Mouse (Mus musculus) midbrain, embryonic 14.5 days (tissue): ENCODE data around the gene Gk. TPM values are rescaled to one million over a fixed set of nuclear protein-coding genes. Genes with fewer than 3 reads are reported as not detected.

ENCODE experiments used
- ATAC-seq: fragments of 200-750 bp; cut with Nextera tagmentation; 2 replicates; pipeline ENCODE4 v1.8.0; 2017; ENCODE audit warnings: moderate number of reproducible peaks, moderate library complexity; ENCODE audit not compliant: low FRiP score, low TSS enrichment
- DNase-seq: peaks from one replicate; pipeline ENCODE4 v3.0.0-alpha.2; 2015
- H3K27ac ChIP-seq: fragments of 300-500 bp; sonication (generic); replicated peaks from 2 replicates; pipeline ENCODE4 v1.5.1; 2014; ENCODE audit warnings: mild to moderate bottlenecking, low read depth, low read length, moderate library complexity
- H3K27me3 ChIP-seq: fragments of 300-500 bp; sonication (generic); 2 replicates; pipeline ENCODE4 v1.6.1; 2014; ENCODE audit warnings: low read length, control low read depth, mixed read lengths; ENCODE audit not compliant: control insufficient read depth, insufficient read depth
- H3K36me3 ChIP-seq: fragments of 300-500 bp; sonication (generic); 2 replicates; pipeline ENCODE4 v1.6.1; 2014; ENCODE audit warnings: low read length, control low read depth; ENCODE audit not compliant: control insufficient read depth, insufficient read depth
- H3K4me1 ChIP-seq: fragments of 300-500 bp; sonication (generic); 2 replicates; pipeline ENCODE4 v1.6.1; 2014; ENCODE audit warnings: mild to moderate bottlenecking, antibody characterized with exemption, low read length, control low read depth; ENCODE audit not compliant: control insufficient read depth, insufficient read depth
- H3K4me2 ChIP-seq: fragments of 300-500 bp; sonication (generic); 2 replicates; pipeline ENCODE4 v1.6.1; 2014; ENCODE audit warnings: mild to moderate bottlenecking, low read length, moderate library complexity
- H3K4me3 ChIP-seq: fragments of 300-500 bp; sonication (generic); replicated peaks from 2 replicates; pipeline ENCODE4 v1.5.1; 2014; ENCODE audit warnings: low read depth, low read length
- H3K9ac ChIP-seq: fragments of 300-500 bp; sonication (generic); replicated peaks from 2 replicates; pipeline ENCODE4 v1.6.1; 2014; ENCODE audit warnings: mild to moderate bottlenecking, low read length, moderate library complexity
- H3K9me3 ChIP-seq: fragments of 300-500 bp; sonication (generic); 2 replicates; pipeline ENCODE4 v1.6.1; 2016; ENCODE audit warnings: low read length, control low read depth, mixed read lengths; ENCODE audit not compliant: control insufficient read depth
- WGBS: fragments of 180-500 bp; shearing (Covaris S2); extraction: QIAGEN DNeasy Blood & Tissue Kit; methylation state at CpG from one replicate; pipeline ENCODE4 v1.1.7; 2014; 5-methylcytosine and 5-hydroxymethylcytosine counted together
- polyA plus RNA-seq: library from polyadenylated mRNA; unstranded; fragments of >200 nt; fragmentation: Nextera tagmentation; extraction: Ambion mirVana; gene quantifications from 2 replicates; pipeline ENCODE4 v1.2.1, GENCODE M21; 2014

Gene Gk
- polyA plus RNA-seq, 1 experiment from 2014 or later, result 10.3 TPM

GRCm38 (mm10) chrX:85768578-85768977 lies 8.0 kb downstream of the Gk start:
- 75% methylated on average over 2 of the region's 2 CpGs for WGBS
- no peak for ATAC-seq

GRCm38 (mm10) chrX:85756005-85756404 lies 20.6 kb downstream of the Gk start:
- H3K4me3 ChIP-seq, result no peak overlapping the region
- no peak for ATAC-seq
- WGBS, result 54% methylated on average over 3 of the region's 3 CpGs

More at GRCm38 (mm10) chrX:85768578-85768977, 8.0 kb downstream of the Gk start:
- Histone ChIP-seq H3K9me3 (no peaks in the 10 kb centered on the region), H3K4me1 (no peaks in the 10 kb centered on the region), H3K4me2 (no peak overlapping the region), H3K36me3 (no peaks in the 10 kb centered on the region), H3K27ac (no peak overlapping the region), H3K4me3 (no peak overlapping the region), H3K9ac (no peak overlapping the region), H3K27me3 (no peaks in the 10 kb centered on the region)
- no peak for DNase-seq

GRCm38 (mm10) chrX:85743837-85744236 lies 32.8 kb downstream of the Gk start:
- ATAC-seq (no peak), DNase-seq (no peak)
- 83% methylated on average over 3 of the region's 3 CpGs for WGBS
- Histone ChIP-seq H3K27ac (no peak overlapping the region), H3K4me3 (no peak overlapping the region), H3K4me1 (no peaks in the 10 kb centered on the region), H3K9me3 (no peaks in the 10 kb centered on the region), H3K9ac (no peak overlapping the region), H3K36me3 (no peaks in the 10 kb centered on the region), H3K27me3 (no peaks in the 10 kb centered on the region), H3K4me2 (no peak overlapping the region)

More at GRCm38 (mm10) chrX:85756005-85756404, 20.6 kb downstream of the Gk start:
- no peaks in the 10 kb centered on the region for H3K27me3 ChIP-seq
- no peak overlapping the region for H3K9ac ChIP-seq
- no peaks in the 10 kb centered on the region for H3K9me3 ChIP-seq
- no peak overlapping the region for H3K4me2 ChIP-seq
- no peaks in the 10 kb centered on the region for H3K4me1 ChIP-seq
- H3K27ac ChIP-seq, result no peak overlapping the region
- no peaks in the 10 kb centered on the region for H3K36me3 ChIP-seq
- DNase-seq, result no peak

- Histone ChIP-seq H3K9ac (no peak overlapping the region), H3K27me3 (no peaks in the 10 kb centered on the region), H3K4me3 (no peak overlapping the region), H3K4me1 (no peaks in the 10 kb centered on the region), H3K4me2 (no peak overlapping the region), H3K9me3 (no peaks in the 10 kb centered on the region), H3K27ac (no peak overlapping the region), H3K36me3 (no peaks in the 10 kb centered on the region)
- 92% methylated on average over 5 of the region's 5 CpGs for WGBS
- ATAC-seq (no peak), DNase-seq (no peak)
Observed at GRCm38 (mm10) chrX:85733228-85733627, 43.4 kb downstream of the Gk start.

DNA sequence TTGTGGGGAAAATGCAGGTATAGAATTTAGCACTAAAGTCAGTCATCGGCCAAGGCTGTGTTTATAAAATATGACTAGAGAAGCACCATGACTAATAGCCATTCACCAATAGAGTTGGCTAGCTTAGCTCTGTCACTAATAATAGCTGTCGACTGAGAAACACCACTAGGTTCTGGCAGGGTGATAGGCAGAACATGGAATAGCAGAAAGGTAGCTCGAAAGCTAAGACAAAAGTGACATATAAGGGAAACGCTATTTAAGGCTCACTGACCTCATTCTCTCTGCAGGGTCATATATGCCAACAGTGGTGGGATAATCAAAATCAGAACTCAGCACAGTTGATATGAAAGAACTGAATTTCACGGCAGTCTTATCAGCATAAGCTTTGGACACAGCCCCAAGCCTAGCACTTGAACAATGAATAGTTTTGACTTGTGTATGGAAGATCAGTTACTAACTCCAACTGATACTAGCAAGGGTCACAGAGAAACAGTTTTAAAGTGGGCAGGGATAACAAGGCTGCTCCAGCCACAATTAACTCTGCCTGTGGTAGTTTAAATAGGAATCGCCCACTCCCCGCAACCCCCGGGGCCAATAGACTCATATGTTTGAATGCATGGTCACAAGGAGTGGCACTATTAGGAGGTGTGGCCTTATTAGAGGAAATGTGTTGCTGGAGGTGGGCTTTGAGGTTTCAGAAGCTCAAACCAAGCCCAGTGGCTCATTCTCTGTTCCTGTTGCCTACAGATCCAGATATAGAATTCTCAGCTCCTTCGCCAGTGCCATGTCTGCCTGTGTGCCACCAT lies 45.3 kb downstream of the Gk start:
- Histone ChIP-seq H3K4me1 (no peaks in the 10 kb centered on the region), H3K27ac (no peak overlapping the region), H3K36me3 (no peaks in the 10 kb centered on the region), H3K4me2 (no peak overlapping the region), H3K4me3 (no peak overlapping the region), H3K27me3 (no peaks in the 10 kb centered on the region), H3K9ac (no peak overlapping the region), H3K9me3 (no peaks in the 10 kb centered on the region)
- ATAC-seq, result no peak
- DNase-seq, result no peak
- 91% methylated on average over 9 of the region's 9 CpGs for WGBS

GRCm38 (mm10) chrX:85721226-85721625 lies 55.4 kb downstream of the Gk start:
- Histone ChIP-seq H3K4me1 (no peaks in the 10 kb centered on the region), H3K27me3 (no peaks in the 10 kb centered on the region), H3K9me3 (no peaks in the 10 kb centered on the region), H3K4me3 (no peak overlapping the region), H3K27ac (no peak overlapping the region), H3K36me3 (no peaks in the 10 kb centered on the region), H3K4me2 (no peak overlapping the region), H3K9ac (no peak overlapping the region)
- ATAC-seq, result no peak
- DNase-seq, result no peak

DNA sequence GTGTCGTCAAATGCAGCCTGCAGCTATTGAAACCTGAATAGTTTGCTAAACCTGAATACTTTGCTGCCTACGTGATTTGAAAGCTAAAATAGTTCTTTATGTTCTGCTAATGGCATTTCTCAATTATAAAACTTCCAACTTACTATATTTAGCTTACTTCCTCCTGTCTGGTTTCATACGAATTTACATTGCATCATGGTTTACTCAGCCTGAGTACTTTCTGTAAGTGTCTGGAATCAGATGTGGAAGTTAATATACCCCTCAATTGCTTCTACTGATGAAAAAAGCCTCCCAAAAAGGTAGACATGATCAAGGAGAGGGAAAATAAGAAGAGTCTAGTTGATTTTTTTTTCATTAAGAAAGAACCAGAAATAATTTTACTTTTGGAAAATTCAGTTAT lies 66.2 kb downstream of the Gk start:
- H3K9me3 ChIP-seq, result no peaks in the 10 kb centered on the region
- H3K9ac ChIP-seq, result no peak overlapping the region
- H3K27me3 ChIP-seq, result no peaks in the 10 kb centered on the region
- no peak overlapping the region for H3K4me2 ChIP-seq
- no peak for DNase-seq
- H3K27ac ChIP-seq, result no peak overlapping the region
- no peak for ATAC-seq
- H3K4me1 ChIP-seq, result no peaks in the 10 kb centered on the region
- H3K4me3 ChIP-seq, result no peak overlapping the region
- H3K36me3 ChIP-seq, result no peaks in the 10 kb centered on the region
- 84% methylated on average over 3 of the region's 3 CpGs for WGBS

- H3K4me3 ChIP-seq, result no peak overlapping the region
- no peak overlapping the region for H3K4me2 ChIP-seq
- no peak for ATAC-seq
- no peaks in the 10 kb centered on the region for H3K9me3 ChIP-seq
- no peaks in the 10 kb centered on the region for H3K36me3 ChIP-seq
- no peak for DNase-seq
- no peaks in the 10 kb centered on the region for H3K4me1 ChIP-seq
- WGBS, result 94% methylated on average over 3 of the region's 3 CpGs
- no peak overlapping the region for H3K9ac ChIP-seq
- H3K27ac ChIP-seq, result no peak overlapping the region
- H3K27me3 ChIP-seq, result no peaks in the 10 kb centered on the region
Observed at GRCm38 (mm10) chrX:85705715-85706114, 70.9 kb downstream of the Gk start.

GRCm38 (mm10) chrX:85683723-85684122 lies 92.9 kb downstream of the Gk start:
- no peaks in the 10 kb centered on the region for H3K4me1 ChIP-seq
- H3K27ac ChIP-seq, result no peak overlapping the region
- H3K27me3 ChIP-seq, result no peaks in the 10 kb centered on the region
- ATAC-seq (no peak), DNase-seq (no peak)
- H3K4me2 ChIP-seq, result no peak overlapping the region
- H3K4me3 ChIP-seq, result no peak overlapping the region
- no peaks in the 10 kb centered on the region for H3K9me3 ChIP-seq
- 69% methylated on average over 2 of the region's 2 CpGs for WGBS
- no peak overlapping the region for H3K9ac ChIP-seq
- no peaks in the 10 kb centered on the region for H3K36me3 ChIP-seq
